Mouse (Mus musculus): ENCODE data around the gene Cers6.

DNA sequence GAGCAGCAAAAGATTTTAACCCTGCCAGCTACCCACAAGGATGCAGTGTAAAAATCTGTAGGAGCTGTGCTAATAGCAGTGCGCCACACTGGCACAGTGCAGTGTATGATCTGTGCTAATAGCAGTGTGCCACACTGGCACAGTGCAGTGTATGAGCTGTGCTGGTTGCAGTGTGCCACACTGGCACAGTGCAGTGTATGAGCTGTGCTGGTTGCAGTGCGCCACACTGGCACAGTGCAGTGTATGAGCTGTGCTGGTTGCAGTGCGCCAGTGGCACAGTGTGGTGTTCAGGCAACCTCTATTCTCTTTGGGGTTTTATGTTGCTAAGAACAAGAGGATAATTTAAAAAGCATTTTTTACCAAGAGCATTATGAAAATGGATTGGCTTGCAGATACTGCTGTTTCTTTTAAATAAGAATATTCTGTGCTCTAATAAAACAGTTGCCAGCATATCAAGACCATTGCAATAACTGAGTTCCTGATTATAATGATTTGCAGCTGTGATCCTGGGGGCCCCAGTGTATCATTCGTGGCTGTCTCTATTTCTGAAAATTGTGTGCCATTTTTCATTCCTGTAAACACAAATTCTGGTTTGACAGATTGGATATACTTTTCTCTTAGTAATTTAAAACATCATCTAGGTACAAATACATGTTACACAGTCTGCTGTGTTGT, 159.5 kb downstream of the Cers6 start:
- no peak for TF ChIP-seq CTCF (IDR thresholded peaks at IDR 0.05; ENCODE audit: low read depth)
- TF ChIP-seq EP300 (IDR thresholded peaks at IDR 0.05; ENCODE audit: low read depth), result no peak

Measured in liver, embryonic 14.5 days (tissue).